Mouse (Mus musculus) G1E (cell line): Measurements from ENCODE around the gene Chst15. TPM values are rescaled to one million over a fixed set of nuclear protein-coding genes. Genes with fewer than 3 reads are reported as not detected.

Source experiments
- ATAC-seq: 2 replicates; pipeline ENCODE4 v1.8.0; 2016; ENCODE audit warnings: mild to moderate bottlenecking; ENCODE audit not compliant: insufficient number of reproducible peaks, poor library complexity, low FRiP score, severe bottlenecking; ENCODE audit errors: extremely low read depth
- DNase-seq: peaks from one replicate; pipeline ENCODE4 v3.0.0; 2012; ENCODE audit warnings: low spot score
- H3K27me3 ChIP-seq: 2 replicates; pipeline ENCODE4 v1.6.1; 2012; ENCODE audit warnings: mild to moderate bottlenecking, low read length, inconsistent platforms; ENCODE audit not compliant: insufficient read depth
- H3K36me3 ChIP-seq: replicated peaks from 2 replicates; pipeline ENCODE3; 2012; ENCODE audit warnings: mild to moderate bottlenecking, inconsistent platforms
- H3K4me1 ChIP-seq: 2 replicates; pipeline ENCODE4 v1.6.1; 2012; ENCODE audit warnings: low read depth, low read length, inconsistent platforms, mixed read lengths; ENCODE audit not compliant: insufficient read depth
- H3K4me3 ChIP-seq: 2 replicates; pipeline ENCODE4 v1.5.1; 2012; ENCODE audit warnings: low read depth, mild to moderate bottlenecking, inconsistent platforms, low read length, moderate library complexity, mixed read lengths
- H3K9me3 ChIP-seq: replicated peaks from 2 replicates; pipeline ENCODE4 v1.6.1; 2012; ENCODE audit warnings: inconsistent platforms
- CTCF ChIP-seq: IDR thresholded peaks from 2 replicates; pipeline ENCODE4 v1.5.1; 2012; ENCODE audit warnings: low read depth, low read length, inconsistent platforms, mixed read lengths
- GATA1 ChIP-seq: IDR thresholded peaks from 2 replicates; pipeline ENCODE4 v1.6.1; 2012; ENCODE audit warnings: borderline replicate concordance, low read length, inconsistent platforms, mixed read lengths
- GATA2 ChIP-seq: IDR thresholded peaks from 2 replicates; pipeline ENCODE4 v1.6.1; 2012; ENCODE audit warnings: low read depth, low read length, inconsistent platforms, borderline replicate concordance
- POLR2AphosphoS5 ChIP-seq: IDR thresholded peaks from 2 replicates; pipeline ENCODE4 v1.6.1; 2012; ENCODE audit warnings: low read depth, low read length, inconsistent platforms; ENCODE audit not compliant: insufficient replicate concordance
- TAL1 ChIP-seq: conservative IDR thresholded peaks from 2 replicates; pipeline ENCODE4 v1.6.1; 2012; ENCODE audit warnings: low read depth, low read length, inconsistent platforms, mixed read lengths
- polyA plus RNA-seq: library from polyadenylated mRNA; stranded (reverse); fragments of >175 nt; gene quantifications from 2 replicates; pipeline ENCODE4 v1.2.3, GENCODE M21; 2012
- total RNA-seq, 2 experiments: library from RNA; stranded (forward) in 1 of 2; stranded (reverse) in 1 of 2; fragments of 200-1000 nt in 1 of 2; fragments of >200 nt in 1 of 2; fragmentation: Nextera tagmentation in 1 of 2; gene quantifications; 2 replicates each; pipeline ENCODE4 v1.2.3; 2014 to 2017

The Chst15 gene
- total and polyA plus RNA-seq, 3 experiments, result 0.05 TPM; not detected in 2

DNA sequence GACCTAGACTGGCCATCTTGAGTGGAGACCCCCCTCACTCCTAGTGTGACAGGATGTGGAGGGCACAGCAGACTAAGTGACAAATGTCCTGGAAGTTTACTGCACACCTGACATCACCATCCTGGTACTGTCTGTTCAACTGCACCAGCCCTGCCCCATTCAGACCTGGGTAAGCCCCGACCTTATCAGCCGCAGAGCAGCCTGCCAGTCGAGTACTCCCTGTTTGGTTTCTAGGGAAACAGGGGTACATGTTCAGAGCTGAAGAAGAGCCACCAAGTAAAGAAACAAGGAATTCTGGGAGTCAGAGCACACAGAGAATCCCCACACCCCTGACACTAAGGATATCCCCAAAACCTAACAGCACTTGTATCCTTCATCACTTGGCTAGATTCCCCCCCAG is 55.1 kb downstream of the Chst15 start:
- Histone ChIP-seq H3K9me3 (peaks cover 75% of the 10 kb centered on the region), H3K27me3 (no peaks in the 10 kb centered on the region), H3K4me1 (no peaks in the 10 kb centered on the region), H3K4me3 (no peak overlapping the region), H3K36me3 (no peaks in the 10 kb centered on the region)
- ATAC-seq, result no peak
- no peak for DNase-seq
- TF ChIP-seq CTCF (no peak), TAL1 (no peak), GATA2 (no peak), POLR2AphosphoS5 (no peak), GATA1 (no peak)

DNA sequence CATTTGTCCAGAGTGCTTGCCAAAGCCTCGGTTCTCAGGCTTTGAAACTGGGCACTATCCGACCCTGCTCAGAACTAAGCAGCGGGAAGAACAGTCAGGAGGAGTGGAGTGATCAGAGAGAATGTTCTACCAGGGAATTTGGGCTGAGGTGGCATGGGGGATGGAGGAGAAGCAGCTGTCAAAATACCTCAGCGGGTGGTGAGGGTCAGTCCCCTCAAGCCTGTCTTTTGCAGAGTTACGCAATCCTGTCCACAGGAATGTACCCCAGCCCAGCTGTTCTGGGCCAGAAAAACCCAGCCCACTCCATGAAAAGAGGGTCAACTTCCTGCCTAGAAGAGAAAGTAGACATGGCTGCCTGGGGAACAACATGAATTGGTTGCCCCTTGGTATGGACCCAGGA is 56.4 kb downstream of the Chst15 start:
- DNase-seq, result no peak
- TF ChIP-seq GATA2 (no peak), GATA1 (no peak), TAL1 (no peak), POLR2AphosphoS5 (no peak), CTCF (no peak)
- no peaks in the 10 kb centered on the region for H3K27me3 ChIP-seq
- no peaks in the 10 kb centered on the region for H3K4me1 ChIP-seq
- H3K36me3 ChIP-seq, result no peaks in the 10 kb centered on the region
- peaks cover 77% of the 10 kb centered on the region for H3K9me3 ChIP-seq
- ATAC-seq, result no peak
- H3K4me3 ChIP-seq, result no peak overlapping the region

DNA sequence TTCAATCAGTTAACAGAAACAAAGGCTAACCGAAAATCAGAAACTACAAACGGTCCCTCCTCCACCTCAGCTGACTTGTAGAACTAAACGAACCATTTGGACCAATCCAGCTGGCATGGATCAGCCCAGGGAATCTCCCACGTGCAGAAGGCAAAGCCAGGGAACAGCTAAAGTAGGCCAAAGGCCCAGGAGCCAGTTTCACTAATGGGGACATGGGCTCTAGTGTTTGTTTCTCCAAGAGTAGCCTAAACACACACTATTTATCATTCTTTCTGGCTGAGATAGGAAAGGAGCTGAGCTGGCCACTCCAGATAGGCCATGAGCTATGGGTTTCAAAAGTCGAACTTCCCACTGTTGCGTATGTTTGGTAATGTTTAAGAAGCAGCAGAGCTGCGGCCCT is 58.2 kb downstream of the Chst15 start:
- no peaks in the 10 kb centered on the region for H3K4me1 ChIP-seq
- no peak for ATAC-seq
- no peak for DNase-seq

GRCm38 (mm10) chr7:132258216-132258615 is 58.8 kb downstream of the Chst15 start:
- Histone ChIP-seq H3K4me3 (no peak overlapping the region), H3K4me1 (no peaks in the 10 kb centered on the region), H3K9me3 (peaks cover 85% of the 10 kb centered on the region), H3K27me3 (no peaks in the 10 kb centered on the region), H3K36me3 (no peaks in the 10 kb centered on the region)
- no peak for DNase-seq
- ATAC-seq, result no peak
- TF ChIP-seq GATA1 (no peak), GATA2 (no peak), TAL1 (no peak), CTCF (no peak), POLR2AphosphoS5 (no peak)

More for the DNA sequence above, 58.2 kb downstream of the Chst15 start:
- Histone ChIP-seq H3K9me3 (peaks cover 85% of the 10 kb centered on the region), H3K4me3 (no peak overlapping the region), H3K27me3 (no peaks in the 10 kb centered on the region), H3K36me3 (no peaks in the 10 kb centered on the region)
- TF ChIP-seq GATA1 (no peak), TAL1 (no peak), GATA2 (no peak), POLR2AphosphoS5 (no peak), CTCF (no peak)

DNA sequence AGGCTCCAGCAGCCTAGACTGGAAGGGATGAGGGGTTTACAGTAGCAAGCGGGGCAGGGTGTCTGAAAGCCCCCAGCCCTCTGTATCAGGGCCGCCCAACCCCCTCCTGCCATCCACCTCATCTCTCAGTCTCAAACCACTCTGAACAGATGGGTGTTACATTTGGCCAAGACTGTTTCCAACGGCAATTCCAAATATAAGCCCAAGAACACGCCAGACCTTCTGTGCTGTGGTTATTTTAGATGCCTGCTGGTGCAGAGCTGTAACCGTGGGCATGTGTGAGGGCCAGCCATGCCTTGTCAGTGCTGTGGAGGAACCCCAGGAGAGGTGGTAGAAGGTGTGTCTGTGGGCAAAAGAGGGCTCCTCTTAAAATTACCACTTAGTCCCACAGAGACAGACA is 63.5 kb downstream of the Chst15 start:
- Histone ChIP-seq H3K27me3 (no peaks in the 10 kb centered on the region), H3K4me1 (no peaks in the 10 kb centered on the region), H3K9me3 (peaks cover 84% of the 10 kb centered on the region), H3K36me3 (no peaks in the 10 kb centered on the region), H3K4me3 (no peak overlapping the region)
- no peak for TF ChIP-seq GATA1
- DNase-seq, result no peak
- no peak for ATAC-seq

GRCm38 (mm10) chr7:132253078-132253477 is 64.0 kb downstream of the Chst15 start:
- Histone ChIP-seq H3K4me3 (no peak overlapping the region), H3K4me1 (no peaks in the 10 kb centered on the region), H3K36me3 (no peaks in the 10 kb centered on the region), H3K27me3 (no peaks in the 10 kb centered on the region), H3K9me3 (peaks cover 85% of the 10 kb centered on the region)
- DNase-seq (no peak), ATAC-seq (no peak)
- TF ChIP-seq GATA2, result no peak
- TF ChIP-seq GATA1, result no peak
- TF ChIP-seq CTCF, result no peak
- no peak for TF ChIP-seq TAL1

DNA sequence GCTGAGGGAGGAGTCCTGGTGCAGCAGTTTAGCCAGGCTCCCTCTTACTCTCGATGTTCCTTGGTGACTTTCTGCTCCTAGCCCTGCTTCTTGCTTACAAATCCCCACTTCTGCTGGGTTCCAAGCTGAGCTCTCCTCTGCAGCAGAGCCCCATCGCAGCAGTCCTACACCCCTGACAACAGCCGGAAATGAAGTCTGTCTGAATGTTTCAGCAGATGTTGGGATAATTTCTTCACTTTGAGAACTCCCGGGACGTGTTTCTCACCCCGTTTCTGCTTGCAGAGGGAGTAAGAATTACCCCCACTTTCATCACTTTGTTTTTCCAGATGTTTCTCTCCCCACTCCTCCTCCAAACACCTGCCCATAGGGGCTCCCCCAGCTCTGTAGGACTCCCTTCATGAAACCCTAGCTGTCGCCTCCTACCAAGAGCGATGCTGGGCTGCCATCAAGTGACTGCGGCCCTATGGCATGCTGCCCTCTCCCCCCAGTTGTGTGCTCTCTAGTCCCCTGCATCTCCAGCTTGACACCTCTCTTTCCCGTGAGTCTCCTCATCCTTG is 67.4 kb downstream of the Chst15 start:
- no peak for DNase-seq
- Histone ChIP-seq H3K27me3 (no peaks in the 10 kb centered on the region), H3K9me3 (peaks cover 87% of the 10 kb centered on the region), H3K4me1 (no peaks in the 10 kb centered on the region), H3K4me3 (no peak overlapping the region), H3K36me3 (no peaks in the 10 kb centered on the region)
- no peak for ATAC-seq
- TF ChIP-seq CTCF (no peak), TAL1 (no peak), GATA2 (no peak), POLR2AphosphoS5 (no peak), GATA1 (no peak)
